Mouse (Mus musculus) small intestine, adult 2 months (tissue): ENCODE measurements around the gene Fxyd7.

Source experiments
- CTCF ChIP-seq: fragments of 200-500 bp; IDR thresholded peaks from 2 replicates; pipeline ENCODE4 v1.5.1; 2012; ENCODE audit warnings: low read depth, mild to moderate bottlenecking, control low read depth, inconsistent platforms, low read length, moderate library complexity, mixed read lengths; ENCODE audit not compliant: insufficient replicate concordance, insufficient read length; ENCODE audit errors: extremely low read depth
- POLR2A ChIP-seq: fragments of 200-500 bp; IDR thresholded peaks from 2 replicates; pipeline ENCODE4 v1.6.1; 2012; ENCODE audit warnings: low read depth, mild to moderate bottlenecking, control low read depth, inconsistent platforms, low read length, moderate library complexity

DNA sequence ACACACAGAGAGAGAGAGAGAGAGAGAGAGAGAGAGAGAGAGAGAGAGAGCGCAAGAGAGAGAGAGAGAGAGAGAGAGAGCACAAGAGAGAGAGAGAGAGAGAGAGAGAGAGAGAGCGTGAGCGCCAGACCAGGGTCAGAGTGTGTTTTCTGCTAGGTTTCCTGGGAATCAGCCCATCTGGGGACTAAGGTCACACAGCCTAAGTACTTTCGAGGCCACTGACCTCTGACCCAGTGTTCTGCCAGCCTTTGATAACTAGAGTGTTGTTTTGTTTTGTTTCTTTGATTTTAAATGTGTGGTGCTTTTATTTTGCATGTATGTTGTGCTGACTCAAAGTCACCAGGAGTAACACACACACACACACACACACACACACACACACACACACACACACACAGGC, 4.6 kb upstream of the Fxyd7 start:
- TF ChIP-seq POLR2A (no peak), CTCF (no peak)
